ENCODE assay signal across 22 mouse cellular contexts in the genomic region with DNA sequence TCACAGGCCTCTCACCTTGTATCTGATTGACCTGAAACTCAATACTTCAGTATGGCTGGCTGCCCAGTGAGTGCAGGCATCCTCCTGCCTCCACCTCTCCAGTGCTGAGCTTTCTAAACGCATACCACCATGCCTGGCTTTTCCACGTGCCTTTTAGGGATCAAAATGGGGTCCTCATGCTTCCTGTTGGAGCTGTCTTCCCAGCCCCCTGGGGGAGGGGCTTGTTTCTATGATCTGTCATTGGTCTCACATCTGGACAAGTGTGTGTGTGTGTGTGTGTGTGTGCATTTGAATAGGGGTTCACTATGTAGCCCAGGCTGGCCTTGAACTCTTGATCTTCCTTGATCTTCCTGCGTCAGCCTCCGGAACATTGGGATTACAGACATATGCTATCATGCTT. TPM values are rescaled to one million over a fixed set of nuclear protein-coding genes. Genes with fewer than 3 reads are reported as not detected.
"Had no signal": no experiment of that assay in that cellular context is flagged by ENCODE, and none has a peak within 500 bp of the region (broad histone marks: within the 10 kb centered on the region; RNA-seq: fewer than 3 reads in every experiment).

No protein-coding gene starts in this region.

- H3K4me3 ChIP-seq: limb, embryonic 12.5 days; limb, embryonic 15.5 days; midbrain, embryonic 12.5 days; midbrain, embryonic 15.5 days; neural tube, embryonic 12.5 days; neural tube, embryonic 15.5 days had no signal

- H3K27ac ChIP-seq: limb, embryonic 12.5 days; limb, embryonic 15.5 days; liver, embryonic 14.5 days; macrophage; midbrain, embryonic 12.5 days; midbrain, embryonic 15.5 days; neural tube, embryonic 12.5 days; neural tube, embryonic 15.5 days; stomach, postnatal 0 days had no signal

- H3K4me2 ChIP-seq: limb, embryonic 12.5 days; limb, embryonic 15.5 days; liver, embryonic 11.5 days; lung, embryonic 14.5 days; midbrain, embryonic 12.5 days; midbrain, embryonic 15.5 days; neural tube, embryonic 12.5 days; neural tube, embryonic 15.5 days had no signal

- H3K27me3 ChIP-seq: limb, embryonic 12.5 days; midbrain, embryonic 12.5 days; midbrain, embryonic 15.5 days; neural tube, embryonic 12.5 days; neural tube, embryonic 15.5 days had no signal

- DNase-seq: kidney, postnatal 14 days; kidney, postnatal 4 days; left cerebral cortex, postnatal 4 days; liver, postnatal 0 days; lung, embryonic 14.5 days; right cerebral cortex, adult 18-20 months; right cerebral cortex, postnatal 14 days; right cerebral cortex, postnatal 4 days; thymus, adult 2 months; thymus, postnatal 14 days; thymus, postnatal 4 days had no signal

- H3K9ac ChIP-seq: limb, embryonic 12.5 days; limb, embryonic 15.5 days; liver, embryonic 14.5 days; liver, postnatal 0 days; lung, embryonic 14.5 days; midbrain, embryonic 12.5 days; midbrain, embryonic 15.5 days; neural tube, embryonic 12.5 days; neural tube, embryonic 15.5 days had no signal

- H3K9me3 ChIP-seq: limb, embryonic 12.5 days; limb, embryonic 15.5 days; midbrain, embryonic 12.5 days; midbrain, embryonic 15.5 days; neural tube, embryonic 12.5 days; neural tube, embryonic 15.5 days had no signal

- H3K4me1 ChIP-seq: limb, embryonic 15.5 days; neural tube, embryonic 12.5 days had no signal

- H3K36me3 ChIP-seq: limb, embryonic 12.5 days; limb, embryonic 15.5 days; midbrain, embryonic 12.5 days; midbrain, embryonic 15.5 days; neural tube, embryonic 12.5 days; neural tube, embryonic 15.5 days had no signal

- ATAC-seq: liver, postnatal 0 days; lung, postnatal 0 days; midbrain, embryonic 15.5 days had no signal

RNA-seq across cellular contexts. Expression of gene Epo, which starts 4.4 kb away (rescaled TPM):
- polyA plus RNA-seq: limb, embryonic 15.5 days; lung, postnatal 0 days; macrophage; midbrain, embryonic 12.5 days; midbrain, embryonic 15.5 days; neural tube, embryonic 12.5 days; neural tube, embryonic 15.5 days; stomach, postnatal 0 days; thymus, adult 2 months had no signal

RNA-seq across cellular contexts. Expression of gene Actl6b, which starts 15.9 kb away (rescaled TPM):
- polyA plus RNA-seq: liver, embryonic 14.5 days; liver, postnatal 0 days; lung, embryonic 14.5 days; lung, postnatal 0 days; macrophage; thymus, adult 2 months had no signal
